Mouse (Mus musculus) stomach, postnatal 0 days (tissue): ENCODE measurements around the gene 1700011L22Rik.

Source experiments
- CTCF ChIP-seq: IDR thresholded peaks from 2 replicates; pipeline ENCODE4 v1.5.1; 2016; ENCODE audit warnings: antibody characterized with exemption, low read depth, mild to moderate bottlenecking, moderate library complexity
- EP300 ChIP-seq: optimal IDR thresholded peaks from 2 replicates; pipeline ENCODE3; 2016; ENCODE audit warnings: antibody characterized with exemption

- TF ChIP-seq EP300 (no peak), CTCF (no peak)
Observed at GRCm38 (mm10) chr8:79243422-79243821, 4.9 kb downstream of the 1700011L22Rik start.
